Mouse (Mus musculus) C2C12 (cell line): ENCODE data around the gene Ypel5.

Experiments
- CEBPB ChIP-seq: IDR thresholded peaks from one replicate; pipeline ENCODE4 v1.6.1; 2011; ENCODE audit warnings: low read depth, mild to moderate bottlenecking, control low read depth, moderate library complexity
- CTCF ChIP-seq: IDR thresholded peaks from one replicate; pipeline ENCODE4 v1.5.1; 2011; ENCODE audit not compliant: control insufficient read depth, insufficient read depth, insufficient read length
- FOSL1 ChIP-seq: IDR thresholded peaks from one replicate; pipeline ENCODE4 v1.8.0; 2011; ENCODE audit warnings: mild to moderate bottlenecking, low read length; ENCODE audit not compliant: poor library complexity, insufficient read depth, severe bottlenecking
- MAX ChIP-seq: IDR thresholded peaks from one replicate; pipeline ENCODE4 v1.6.1; 2011; ENCODE audit warnings: mild to moderate bottlenecking, control low read depth
- MYOD1 ChIP-seq: IDR thresholded peaks from one replicate; pipeline ENCODE4 v1.6.1; 2011; ENCODE audit warnings: low read depth; ENCODE audit not compliant: control insufficient read depth, insufficient read length
- MYOG ChIP-seq: IDR thresholded peaks from one replicate; pipeline ENCODE4 v1.6.1; 2011; ENCODE audit not compliant: control insufficient read depth, insufficient read length; ENCODE audit errors: extremely low read depth
- USF1 ChIP-seq: IDR thresholded peaks from one replicate; pipeline ENCODE4 v1.6.1; 2011; ENCODE audit warnings: low read depth, mild to moderate bottlenecking, control low read depth, moderate library complexity

- TF ChIP-seq CTCF (no peak), MYOD1 (no peak), MAX (no peak), MYOG (no peak), FOSL1 (no peak), USF1 (no peak), CEBPB (no peak)
Measured at GRCm38 (mm10) chr17:72787886-72788436, 48.3 kb upstream of the Ypel5 start.
